Mouse (Mus musculus) ES-E14 (cell line): ENCODE results near the gene Gm7029. TPM values are rescaled to one million over a fixed set of nuclear protein-coding genes. Genes with fewer than 3 reads are reported as not detected.

ENCODE experiments used
- DNase-seq: peaks from one replicate; pipeline ENCODE4 v3.0.0-alpha.2; 2013; ENCODE audit warnings: low read depth, low spot score
- H3K27ac ChIP-seq: 2 replicates; pipeline ENCODE4 v1.5.1; 2012; ENCODE audit warnings: low read depth, mild to moderate bottlenecking, low read length, moderate library complexity, mixed read lengths; ENCODE audit not compliant: poor library complexity, insufficient read depth, severe bottlenecking
- H3K36me3 ChIP-seq: 2 replicates; pipeline ENCODE4 v1.6.1; 2012; ENCODE audit warnings: mild to moderate bottlenecking, low read length, moderate library complexity, mixed read lengths; ENCODE audit not compliant: control insufficient read depth, poor library complexity, insufficient read depth, severe bottlenecking
- H3K4me1 ChIP-seq, 2 experiments: fragments of 150-350 bp in 1 of 2; sonication (generic) in 1 of 2; 2 replicates each; pipeline ENCODE4 v1.6.1; 2012; ENCODE audit warnings: low read length in 2 of 2, mild to moderate bottlenecking in 1 of 2, mixed read lengths in 1 of 2; ENCODE audit not compliant: control insufficient read depth in 2 of 2, insufficient read depth in 2 of 2, poor library complexity in 1 of 2
- H3K4me3 ChIP-seq, 2 experiments: fragments of 150-350 bp in 1 of 2; sonication (generic) in 1 of 2; 2 replicates each; pipeline ENCODE4 v1.5.1; 2012; ENCODE audit warnings: low read length in 2 of 2, low read depth in 1 of 2, mild to moderate bottlenecking in 1 of 2, mixed read lengths in 1 of 2; ENCODE audit not compliant: insufficient read depth in 1 of 2, poor library complexity in 1 of 2, severe bottlenecking in 1 of 2
- H3K9ac ChIP-seq: 2 replicates; pipeline ENCODE4 v1.6.1; 2012; ENCODE audit warnings: low read depth, mild to moderate bottlenecking, low read length, mixed read lengths; ENCODE audit not compliant: poor library complexity, insufficient read depth, severe bottlenecking
- H3K9me3 ChIP-seq: fragments of 150-350 bp; sonication (generic); 2 replicates; pipeline ENCODE4 v1.6.1; 2012; ENCODE audit warnings: low read depth, mild to moderate bottlenecking, low read length; ENCODE audit not compliant: control insufficient read depth, insufficient read depth
- CHD2 ChIP-seq: IDR thresholded peaks from 2 replicates; pipeline ENCODE4 v1.6.1; 2014; ENCODE audit warnings: mild to moderate bottlenecking, low read depth, low read length, inconsistent platforms
- HCFC1 ChIP-seq: IDR thresholded peaks from 2 replicates; pipeline ENCODE4 v1.6.1; 2012; ENCODE audit warnings: low read length, inconsistent platforms, borderline replicate concordance; ENCODE audit not compliant: insufficient read depth
- MAFK ChIP-seq: IDR thresholded peaks from 2 replicates; pipeline ENCODE4 v1.6.1; 2014; ENCODE audit warnings: mild to moderate bottlenecking, low read depth, low read length, inconsistent platforms; ENCODE audit not compliant: insufficient read depth
- ZC3H11A ChIP-seq: IDR thresholded peaks from 2 replicates; pipeline ENCODE4 v1.6.1; 2012; ENCODE audit warnings: low read depth, mild to moderate bottlenecking, inconsistent platforms, low read length, borderline replicate concordance
- ZNF384 ChIP-seq: IDR thresholded peaks from 2 replicates; pipeline ENCODE4 v1.6.1; 2012; ENCODE audit warnings: low read depth, low read length, inconsistent platforms
- in situ Hi-C, 2 experiments: fragments of 600-800 bp; cut with MboI; formaldehyde crosslinking; loops; one replicate each; pipeline ENCODE4 v1.15.1; 2025; ENCODE audit warnings: low sequenced_read_pairs in 2 of 2, inconsistent platforms in 1 of 2; ENCODE audit not compliant: unreplicated experiment in 2 of 2
- total RNA-seq: library from RNA; depleted of rRNA; stranded (reverse); fragments of 300-350 nt; gene quantifications from 2 replicates; pipeline ENCODE4 v1.2.3, GENCODE M21; 2012

The Gm7029 gene
- total RNA-seq, 1 experiment = 11.6 TPM

GRCm38 (mm10) chr17:33914969-33915391, 41.3 kb downstream of the Gm7029 start:
- Histone ChIP-seq H3K9me3 (no peaks in the 10 kb centered on the region), H3K27ac (peak overlapping the region; percentile 77), H3K4me1 (peaks cover 5 to 23% of the 10 kb centered on the region in 2 experiments; a peak in 2 of 4 replicates), H3K36me3 (peaks cover 47% of the 10 kb centered on the region), H3K9ac (peak overlapping the region; percentile 75), H3K4me3 (peak overlapping the region; percentile 63 to 93)
- in situ Hi-C loops = no loop called here
- DNase-seq = no peak
- TF ChIP-seq CHD2 (no peak), ZNF384 (no peak), ZC3H11A (no peak), HCFC1 (no peak), MAFK (no peak)

GRCm38 (mm10) chr17:33915671-33916250, 42.1 kb downstream of the Gm7029 start, which contains the start of the genes Tapbp and Zbtb22:
Tapbp (plus strand) TSS chr17:33915899.
Zbtb22 (plus strand) TSS chr17:33915904.
- peaks cover 44% of the 10 kb centered on the region for H3K36me3 ChIP-seq
- peak within 1 kb of the TSS; percentile 63 to 93 for H3K4me3 ChIP-seq
- H3K4me1 ChIP-seq = peaks cover 3 to 23% of the 10 kb centered on the region in 2 experiments; a peak in 2 of 4 replicates

GRCm38 (mm10) chr17:33916294-33916693, 42.7 kb downstream of the Gm7029 start:
- DNase-seq = no peak
- H3K4me1 ChIP-seq = peaks cover 3 to 23% of the 10 kb centered on the region in 2 experiments; a peak in 2 of 4 replicates
- H3K27ac ChIP-seq = peak overlapping the region; percentile 83; the same call in 1 of the 2 replicates
- in situ Hi-C loops = no loop called here
- no peaks in the 10 kb centered on the region for H3K9me3 ChIP-seq
- H3K4me3 ChIP-seq = peak overlapping the region; percentile 63 to 93
- TF ChIP-seq ZC3H11A = no peak
- no peak for TF ChIP-seq CHD2
- TF ChIP-seq MAFK = no peak
- no peak for TF ChIP-seq HCFC1
- no peak for TF ChIP-seq ZNF384
- peaks cover 39% of the 10 kb centered on the region for H3K36me3 ChIP-seq
- peak overlapping the region; percentile 73 for H3K9ac ChIP-seq

More at GRCm38 (mm10) chr17:33915671-33916250, 42.1 kb downstream of the Gm7029 start, which contains the start of the genes Tapbp and Zbtb22:
- TF ChIP-seq ZC3H11A = no peak
- TF ChIP-seq CHD2 = peak; percentile 75; the same call in 1 of the 2 replicates
- TF ChIP-seq HCFC1 = peak; percentile 40; the same call in 1 of the 2 replicates
- DNase-seq = peak; percentile 99
- peak within 1 kb of the TSS; percentile 75 for H3K9ac ChIP-seq
- H3K9me3 ChIP-seq = no peaks in the 10 kb centered on the region
- H3K27ac ChIP-seq = peak within 1 kb of the TSS; percentile 83
- in situ Hi-C loops = no loop called here

GRCm38 (mm10) chr17:33916847-33917655, 43.4 kb downstream of the Gm7029 start:
- H3K9me3 ChIP-seq = no peaks in the 10 kb centered on the region
- H3K36me3 ChIP-seq = peaks cover 32% of the 10 kb centered on the region
- H3K4me1 ChIP-seq = peaks cover 1 to 23% of the 10 kb centered on the region in 2 experiments; a peak in 2 of 4 replicates
- TF ChIP-seq MAFK = no peak
- no peak for TF ChIP-seq ZNF384
- TF ChIP-seq HCFC1 = no peak
- no peak for TF ChIP-seq ZC3H11A
- TF ChIP-seq CHD2 = no peak
- peak overlapping the region; percentile 64 to 93 for H3K4me3 ChIP-seq
- no peak for DNase-seq
- peak overlapping the region; percentile 27; the same call in 1 of the 2 replicates for H3K9ac ChIP-seq
- in situ Hi-C loops = no loop called here
- H3K27ac ChIP-seq = no peak overlapping the region; the same call in 1 of the 2 replicates
